Mouse (Mus musculus) sigmoid colon, adult 10 weeks (tissue): ENCODE data around the gene Msx1. TPM values are rescaled to one million over a fixed set of nuclear protein-coding genes. Genes with fewer than 3 reads are reported as not detected.

Source experiments
- polyA plus RNA-seq: library from polyadenylated mRNA; stranded (reverse); fragments of 350-450 nt; fragmentation: Illumina TruSeq; extraction: RNeasy Lipid Tissue Mini Kit (QIAGEN cat#74804); gene quantifications from one replicate; pipeline ENCODE4 v1.2.3, GENCODE M21; 2014; ENCODE audit warnings: low read depth, low replicate concordance

The Msx1 gene
- polyA plus RNA-seq: not detected

DNA sequence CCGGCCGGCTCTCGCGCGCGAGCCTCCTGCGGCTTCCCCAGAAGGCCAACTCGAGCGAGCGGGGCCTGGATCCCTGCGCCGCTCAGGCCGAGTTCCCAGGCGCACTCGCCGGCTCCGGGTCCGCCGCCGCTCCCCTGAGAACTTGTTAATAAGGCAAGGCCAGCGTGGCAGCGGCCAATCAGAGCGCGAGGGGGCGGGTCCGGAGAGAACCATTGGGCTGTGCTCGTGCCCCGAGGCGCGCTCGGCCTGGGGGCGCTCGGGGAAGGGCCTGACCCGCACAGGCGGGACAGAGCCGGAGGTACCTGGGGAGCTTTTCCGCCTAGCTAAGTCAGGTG, at the start of gene Msx1:
TSS of gene Msx1 (minus strand) at position 123 of the 335 bp plus-strand sequence.

Other genes with a start within 250 kb of the Msx1 start
- not detected for gene Stk32b, start 107.4 kb downstream of the Msx1 start, polyA plus RNA-seq
- gene Cytl1, start 89.1 kb downstream of the Msx1 start, polyA plus RNA-seq: 3.8 TPM
- 27.3 TPM for gene Stx18, start 214.2 kb upstream of the Msx1 start, polyA plus RNA-seq